Mouse (Mus musculus): Measurements from ENCODE around the gene Dtx2. TPM values are rescaled to one million over a fixed set of nuclear protein-coding genes. Genes with fewer than 3 reads are reported as not detected.

Dtx2 gene
- total and polyA plus RNA-seq, 3 experiments, result 6.3 to 10.9 (median 7.3) TPM

- DNase-seq, result no peak
- H3K4me1 ChIP-seq (ENCODE audit: control insufficient read depth, insufficient read depth, low read length), result peaks cover 1% of the 10 kb centered on the region
- no peak overlapping the region for H3K9ac ChIP-seq (ENCODE audit: low read depth, low read length)
- WGBS, result 59% methylated on average over 9 of the region's 9 CpGs
- no peaks in the 10 kb centered on the region for H3K27me3 ChIP-seq (ENCODE audit: control insufficient read depth, insufficient read depth, low read length)
- no peak overlapping the region for H3K27ac ChIP-seq
- no peak overlapping the region for H3K4me3 ChIP-seq
- TF ChIP-seq POLR2A (IDR thresholded peaks at IDR 0.05; ENCODE audit: insufficient read depth, low read depth, low read length) (no peak), EP300 (IDR thresholded peaks at IDR 0.05; ENCODE audit: insufficient read depth, low read depth, low read length) (no peak), CTCF (IDR thresholded peaks at IDR 0.05) (peak; percentile 60)
- intact Hi-C loops (cut with DNase I), result no loop called here
- no peaks in the 10 kb centered on the region for H3K79me2 ChIP-seq (replicated peaks; ENCODE audit: control insufficient read depth, insufficient read depth, low read length)
- H3K36me3 ChIP-seq (ENCODE audit: control insufficient read depth, insufficient read depth, low read length), result no peaks in the 10 kb centered on the region
Observed at GRCm38 (mm10) chr5:135966866-135967265, 27.7 kb upstream of the Dtx2 start.

DNA sequence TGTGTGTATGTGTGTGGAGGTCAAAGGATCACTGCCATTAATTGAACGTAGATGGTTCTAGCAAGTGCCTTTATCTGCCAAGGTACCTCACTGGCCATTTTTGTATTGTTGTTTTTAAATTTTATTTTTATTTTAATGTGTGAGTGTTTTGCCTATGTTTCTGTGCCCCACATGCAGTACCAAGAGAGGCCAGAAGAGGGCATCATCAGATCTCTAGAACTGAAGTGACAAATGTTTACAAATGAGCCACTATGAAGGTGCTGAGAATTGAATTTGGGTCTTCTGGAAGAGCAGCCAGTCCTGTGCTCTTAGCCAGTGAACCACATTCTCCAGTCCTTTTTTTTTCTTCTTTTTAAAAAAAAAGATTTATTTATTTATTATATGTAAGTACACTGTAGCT, 25.8 kb upstream of the Dtx2 start:
- Histone ChIP-seq H3K36me3 (ENCODE audit: control insufficient read depth, insufficient read depth, low read length) (no peaks in the 10 kb centered on the region), H3K9ac (ENCODE audit: low read depth, low read length) (no peak overlapping the region), H3K4me3 (no peak overlapping the region), H3K4me1 (ENCODE audit: control insufficient read depth, insufficient read depth, low read length) (no peaks in the 10 kb centered on the region), H3K79me2 (replicated peaks; ENCODE audit: control insufficient read depth, insufficient read depth, low read length) (no peaks in the 10 kb centered on the region), H3K27me3 (ENCODE audit: control insufficient read depth, insufficient read depth, low read length) (no peaks in the 10 kb centered on the region), H3K27ac (no peak overlapping the region)
- WGBS, result 58% methylated on average over 1 of the region's 1 CpGs
- intact Hi-C loops (cut with DNase I), result loop anchor here (2.0 kb wide), 1 partner anchor 64 kb away; no protein-coding TSS in a partner anchor
- DNase-seq, result peak in 1 of 2 experiments; percentile 55
- TF ChIP-seq EP300 (IDR thresholded peaks at IDR 0.05; ENCODE audit: insufficient read depth, low read depth, low read length), result no peak
- TF ChIP-seq CTCF (IDR thresholded peaks at IDR 0.05), result peak; percentile 90

DNA sequence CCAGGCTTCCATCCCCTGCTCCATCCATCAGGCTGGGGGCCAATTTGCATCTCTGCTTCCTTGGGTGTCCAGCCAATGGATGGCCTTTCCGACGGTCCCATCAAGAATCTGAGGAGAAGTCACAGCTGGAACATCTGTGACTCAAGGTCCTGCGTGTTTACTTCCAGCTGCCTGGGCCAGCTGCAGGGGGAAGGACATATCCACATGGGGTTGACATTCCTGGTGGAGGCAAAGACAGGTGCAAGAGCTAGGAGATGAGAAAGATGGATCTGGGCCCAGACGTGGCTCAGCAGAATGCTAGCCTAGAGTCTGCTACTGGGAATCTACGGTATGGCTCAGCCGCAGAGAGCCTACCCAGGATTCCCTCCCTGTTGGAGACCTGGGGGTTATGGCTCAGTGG, 24.4 kb upstream of the Dtx2 start:
- H3K27me3 ChIP-seq (ENCODE audit: control insufficient read depth, insufficient read depth, low read length), result no peaks in the 10 kb centered on the region
- TF ChIP-seq POLR2A (IDR thresholded peaks at IDR 0.05; ENCODE audit: insufficient read depth, low read depth, low read length), result no peak
- no peak for TF ChIP-seq EP300 (IDR thresholded peaks at IDR 0.05; ENCODE audit: insufficient read depth, low read depth, low read length)
- TF ChIP-seq CTCF (IDR thresholded peaks at IDR 0.05), result no peak
- no peak overlapping the region for H3K4me3 ChIP-seq
- WGBS, result 72% methylated on average over 6 of the region's 6 CpGs
- intact Hi-C loops (cut with DNase I), result no loop called here
- no peaks in the 10 kb centered on the region for H3K36me3 ChIP-seq (ENCODE audit: control insufficient read depth, insufficient read depth, low read length)
- H3K4me1 ChIP-seq (ENCODE audit: control insufficient read depth, insufficient read depth, low read length), result no peaks in the 10 kb centered on the region
- no peak overlapping the region for H3K27ac ChIP-seq
- DNase-seq, result no peak
- no peak overlapping the region for H3K9ac ChIP-seq (ENCODE audit: low read depth, low read length)
- H3K79me2 ChIP-seq (replicated peaks; ENCODE audit: control insufficient read depth, insufficient read depth, low read length), result no peaks in the 10 kb centered on the region

- no peak for DNase-seq
- intact Hi-C loops (cut with DNase I), result no loop called here
- Histone ChIP-seq H3K4me1 (ENCODE audit: control insufficient read depth, insufficient read depth, low read length) (no peaks in the 10 kb centered on the region), H3K9ac (ENCODE audit: low read depth, low read length) (no peak overlapping the region), H3K27ac (no peak overlapping the region), H3K36me3 (ENCODE audit: control insufficient read depth, insufficient read depth, low read length) (no peaks in the 10 kb centered on the region), H3K4me3 (no peak overlapping the region), H3K27me3 (ENCODE audit: control insufficient read depth, insufficient read depth, low read length) (no peaks in the 10 kb centered on the region), H3K79me2 (replicated peaks; ENCODE audit: control insufficient read depth, insufficient read depth, low read length) (no peaks in the 10 kb centered on the region)
- 84% methylated on average over 7 of the region's 7 CpGs for WGBS
- TF ChIP-seq EP300 (IDR thresholded peaks at IDR 0.05; ENCODE audit: insufficient read depth, low read depth, low read length) (no peak), POLR2A (IDR thresholded peaks at IDR 0.05; ENCODE audit: insufficient read depth, low read depth, low read length) (no peak), CTCF (IDR thresholded peaks at IDR 0.05) (no peak)
Observed at GRCm38 (mm10) chr5:135971876-135972275, 22.7 kb upstream of the Dtx2 start.

- DNase-seq, result no peak
- no peaks in the 10 kb centered on the region for H3K79me2 ChIP-seq (replicated peaks; ENCODE audit: control insufficient read depth, insufficient read depth, low read length)
- TF ChIP-seq CTCF (IDR thresholded peaks at IDR 0.05), result no peak
- TF ChIP-seq EP300 (IDR thresholded peaks at IDR 0.05; ENCODE audit: insufficient read depth, low read depth, low read length), result no peak
- TF ChIP-seq POLR2A (IDR thresholded peaks at IDR 0.05; ENCODE audit: insufficient read depth, low read depth, low read length), result no peak
- no peak within 1 kb of the TSS for H3K4me3 ChIP-seq
- no peak within 1 kb of the TSS for H3K27ac ChIP-seq
- H3K36me3 ChIP-seq (ENCODE audit: control insufficient read depth, insufficient read depth, low read length), result no peaks in the 10 kb centered on the region
- intact Hi-C loops (cut with DNase I), result no loop called here
- no peaks in the 10 kb centered on the region for H3K4me1 ChIP-seq (ENCODE audit: control insufficient read depth, insufficient read depth, low read length)
- H3K27me3 ChIP-seq (ENCODE audit: control insufficient read depth, insufficient read depth, low read length), result no peaks in the 10 kb centered on the region
- H3K9ac ChIP-seq (ENCODE audit: low read depth, low read length), result no peak within 1 kb of the TSS
- 34% methylated on average over 9 of the region's 9 CpGs for WGBS
Observed at GRCm38 (mm10) chr5:135974365-135974764, 20.2 kb upstream of the Dtx2 start, which contains the start of gene Ssc4d. Gene Ssc4d, minus strand, starts transcription at chr5:135974531.

DNA sequence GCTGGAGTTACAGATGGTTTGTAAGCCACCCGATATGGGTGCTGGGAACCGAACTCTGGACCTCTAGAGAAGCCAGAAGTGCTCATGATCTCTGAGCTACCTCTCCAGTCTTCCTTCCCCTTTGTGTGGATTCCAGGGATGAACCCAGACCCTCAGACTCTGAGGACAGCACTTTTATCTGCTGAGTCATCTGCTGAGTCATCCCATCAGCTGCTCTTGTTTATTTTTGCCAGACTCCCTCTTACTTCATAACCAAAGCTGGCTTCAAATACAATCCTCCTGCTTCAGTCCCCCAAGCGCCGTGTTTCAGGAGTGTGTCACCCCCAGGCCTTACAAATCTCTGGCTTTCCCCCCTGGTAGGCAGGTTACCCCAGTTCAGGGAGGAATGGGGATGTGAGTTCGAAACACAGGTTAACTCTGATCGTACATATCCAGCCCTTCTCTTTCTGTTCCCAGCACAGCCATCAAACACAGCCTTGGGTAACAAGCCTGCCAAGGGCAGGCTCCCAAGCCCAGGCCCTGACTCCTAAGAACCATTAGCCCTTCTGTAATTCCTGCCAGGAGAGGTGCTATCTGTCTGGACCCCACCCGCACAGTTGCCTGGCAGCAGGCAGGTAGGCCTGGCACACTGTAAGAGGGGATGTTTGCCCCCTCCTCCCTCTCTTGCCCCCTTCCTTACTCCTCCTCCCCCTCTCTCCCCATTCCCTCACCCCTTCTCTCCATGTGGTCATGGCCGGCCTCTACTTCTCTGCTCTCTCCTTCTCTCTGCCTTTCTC, 18.5 kb upstream of the Dtx2 start:
- no peak overlapping the region for H3K9ac ChIP-seq (ENCODE audit: low read depth, low read length)
- no peaks in the 10 kb centered on the region for H3K4me1 ChIP-seq (ENCODE audit: control insufficient read depth, insufficient read depth, low read length)
- no peak overlapping the region for H3K4me3 ChIP-seq
- TF ChIP-seq CTCF (IDR thresholded peaks at IDR 0.05), result no peak
- TF ChIP-seq POLR2A (IDR thresholded peaks at IDR 0.05; ENCODE audit: insufficient read depth, low read depth, low read length), result no peak
- no peak for TF ChIP-seq EP300 (IDR thresholded peaks at IDR 0.05; ENCODE audit: insufficient read depth, low read depth, low read length)
- no peaks in the 10 kb centered on the region for H3K79me2 ChIP-seq (replicated peaks; ENCODE audit: control insufficient read depth, insufficient read depth, low read length)
- WGBS, result 90% methylated on average over 8 of the region's 8 CpGs
- DNase-seq, result no peak
- H3K27ac ChIP-seq, result no peak overlapping the region
- no peaks in the 10 kb centered on the region for H3K36me3 ChIP-seq (ENCODE audit: control insufficient read depth, insufficient read depth, low read length)
- no peaks in the 10 kb centered on the region for H3K27me3 ChIP-seq (ENCODE audit: control insufficient read depth, insufficient read depth, low read length)
- intact Hi-C loops (cut with DNase I), result no loop called here
